In genomic region chr17:4994813-4995560, GRCm38 (mm10) we compare ENCODE assay signal across 8 mouse cellular contexts. TPM values are rescaled to one million over a fixed set of nuclear protein-coding genes. Genes with fewer than 3 reads are reported as not detected.
DNase-seq lines count a peak whose midpoint lies in the region; ATAC-seq lines count a peak whose summit lies in the region.

No protein-coding gene starts in this region.

- H3K4me1 ChIP-seq in midbrain, embryonic 16.5 days (ENCODE audit: control insufficient read depth, insufficient read depth, low read length): peaks cover 26% of the 10 kb centered on the region

- H3K9me3 ChIP-seq in midbrain, embryonic 16.5 days (replicated peaks; ENCODE audit: control insufficient read depth, low read length, poor library complexity, severe bottlenecking): no peaks in the 10 kb centered on the region

- peak overlapping the region; percentile 100 for H3K9ac ChIP-seq in midbrain, embryonic 16.5 days (ENCODE audit: low read depth, low read length)

- ATAC-seq in midbrain, embryonic 16.5 days: peak; percentile 66

- H3K27me3 ChIP-seq in midbrain, embryonic 16.5 days (ENCODE audit: control insufficient read depth, insufficient read depth, low read depth, low read length): no peaks in the 10 kb centered on the region

- WGBS in midbrain, embryonic 16.5 days: 0% methylated on average over 51 of the region's 81 CpGs

- H3K27ac ChIP-seq in midbrain, embryonic 16.5 days (ENCODE audit: low read length): peak overlapping the region; percentile 100

- peak overlapping the region; percentile 81 for H3K4me2 ChIP-seq in midbrain, embryonic 16.5 days (ENCODE audit: low read length)

- no peaks in the 10 kb centered on the region for H3K36me3 ChIP-seq in midbrain, embryonic 16.5 days (ENCODE audit: control insufficient read depth, insufficient read depth, low read length)

- DNase-seq in 3T3-L1 (ENCODE audit: low read depth, low spot score): peak; percentile 56
- peak; percentile 50 for DNase-seq in adrenal gland, adult 8-10 months
- DNase-seq in embryo, embryonic 9.5 days (ENCODE audit: extremely low spot score): peak; percentile 80
- DNase-seq in heart, adult 11 months: peak; percentile 99
- peak; percentile 60 for DNase-seq in kidney, adult 11 months
- peak; percentile 71 for DNase-seq in liver
- DNase-seq in spleen, postnatal 4 days (ENCODE audit: low spot score in 2 of 2): peak; percentile 71 to 89

- H3K4me3 ChIP-seq in midbrain, embryonic 16.5 days (ENCODE audit: low read depth, low read length): peak overlapping the region; percentile 94

RNA-seq across cellular contexts. Expression of gene Arid1b, which starts 0.9 kb away (rescaled TPM):
- total RNA-seq in adrenal gland, adult 8-10 months (2022): 10 to 100 TPM; 66.1 to 89.1 (median 73.7) TPM
- polyA plus RNA-seq in midbrain, embryonic 16.5 days (2015; fragmentation: Nextera tagmentation; extraction: Ambion mirVana): 13.1 and 13.2 TPM in 2 replicates

Comparison
In these comparisons a context has a peak if more than half of its experiments do, and no peak if none do; other contexts are left out.
1. Peak in every context shown above with its lines: DNase-seq, ATAC-seq, H3K4me3 ChIP-seq and H3K27ac ChIP-seq.